Mouse (Mus musculus) midbrain, embryonic 10.5 days (tissue): ENCODE measurements around the gene Tanc1. TPM values are rescaled to one million over a fixed set of nuclear protein-coding genes. Genes with fewer than 3 reads are reported as not detected.
A peak's percentile ranks its signal among the peaks of the same experiment; 100 is the strongest.

Experiments used
- DNase-seq: peaks from one replicate; pipeline ENCODE4 v3.0.0-alpha.2; 2017; ENCODE audit warnings: low spot score
- H3K27ac ChIP-seq: fragments of 300-500 bp; sonication (generic); replicated peaks from 2 replicates; pipeline ENCODE4 v1.5.1; 2016; ENCODE audit warnings: mild to moderate bottlenecking
- H3K27me3 ChIP-seq: fragments of 300-500 bp; sonication (generic); 2 replicates; pipeline ENCODE4 v1.6.1; 2016; ENCODE audit warnings: low read depth, mild to moderate bottlenecking; ENCODE audit not compliant: poor library complexity, severe bottlenecking
- H3K36me3 ChIP-seq: fragments of 300-500 bp; sonication (generic); 2 replicates; pipeline ENCODE4 v1.6.1; 2016; ENCODE audit warnings: mild to moderate bottlenecking, moderate library complexity
- H3K4me1 ChIP-seq: fragments of 300-500 bp; sonication (generic); 2 replicates; pipeline ENCODE4 v1.6.1; 2016
- H3K4me3 ChIP-seq: fragments of 300-500 bp; sonication (generic); 2 replicates; pipeline ENCODE4 v1.5.1; 2016; ENCODE audit warnings: mild to moderate bottlenecking, moderate library complexity
- H3K9me3 ChIP-seq: fragments of 300-500 bp; sonication (generic); replicated peaks from 2 replicates; pipeline ENCODE4 v1.6.1; 2016; ENCODE audit warnings: mild to moderate bottlenecking
- WGBS: fragments of 180-500 bp; shearing (Covaris S2); methylation state at CpG from one replicate; pipeline ENCODE4 v1.1.7; 2016; 5-methylcytosine and 5-hydroxymethylcytosine counted together
- polyA plus RNA-seq: library from polyadenylated mRNA; unstranded; fragments of >200 nt; fragmentation: Nextera tagmentation; extraction: Ambion mirVana; gene quantifications from 2 replicates; pipeline ENCODE4 v1.2.1, GENCODE M21; 2016

The Tanc1 gene
- polyA plus RNA-seq, 1 experiment from 2014 or later = 11.9 TPM

GRCm38 (mm10) chr2:59721119-59721518, 109.3 kb downstream of the Tanc1 start:
- peaks cover 53% of the 10 kb centered on the region for H3K4me1 ChIP-seq
- WGBS = 40% methylated on average over 8 of the region's 8 CpGs

GRCm38 (mm10) chr2:59721758-59722157, 109.9 kb downstream of the Tanc1 start:
- Histone ChIP-seq H3K27me3 (no peaks in the 10 kb centered on the region), H3K36me3 (no peaks in the 10 kb centered on the region), H3K4me1 (peaks cover 53% of the 10 kb centered on the region), H3K9me3 (no peaks in the 10 kb centered on the region), H3K27ac (peak overlapping the region; percentile 55; the same call in 1 of the 2 replicates), H3K4me3 (no peak overlapping the region)
- DNase-seq = no peak
- 63% methylated on average over 5 of the region's 5 CpGs for WGBS

More at GRCm38 (mm10) chr2:59721119-59721518, 109.3 kb downstream of the Tanc1 start:
- Histone ChIP-seq H3K4me3 (no peak overlapping the region), H3K36me3 (no peaks in the 10 kb centered on the region), H3K27me3 (no peaks in the 10 kb centered on the region), H3K9me3 (no peaks in the 10 kb centered on the region), H3K27ac (peak overlapping the region; percentile 55)
- DNase-seq = no peak

GRCm38 (mm10) chr2:59723311-59723710, 111.5 kb downstream of the Tanc1 start:
- Histone ChIP-seq H3K36me3 (no peaks in the 10 kb centered on the region), H3K27me3 (no peaks in the 10 kb centered on the region), H3K4me1 (peaks cover 38% of the 10 kb centered on the region), H3K27ac (no peak overlapping the region), H3K9me3 (no peaks in the 10 kb centered on the region), H3K4me3 (no peak overlapping the region)
- no peak for DNase-seq
- WGBS = 86% methylated on average over 5 of the region's 5 CpGs

GRCm38 (mm10) chr2:59725518-59726185, 113.8 kb downstream of the Tanc1 start:
- Histone ChIP-seq H3K27ac (no peak overlapping the region), H3K27me3 (no peaks in the 10 kb centered on the region), H3K36me3 (no peaks in the 10 kb centered on the region), H3K4me3 (no peak overlapping the region), H3K4me1 (peaks cover 16% of the 10 kb centered on the region), H3K9me3 (no peaks in the 10 kb centered on the region)
- no peak for DNase-seq
- 90% methylated on average over 14 of the region's 14 CpGs for WGBS

GRCm38 (mm10) chr2:59731831-59732230, 120.0 kb downstream of the Tanc1 start:
- WGBS = 92% methylated on average over 3 of the region's 3 CpGs
- Histone ChIP-seq H3K4me3 (no peak overlapping the region), H3K27me3 (no peaks in the 10 kb centered on the region), H3K4me1 (no peaks in the 10 kb centered on the region), H3K9me3 (no peaks in the 10 kb centered on the region), H3K36me3 (no peaks in the 10 kb centered on the region), H3K27ac (no peak overlapping the region)
- no peak for DNase-seq

GRCm38 (mm10) chr2:59733410-59733809, 121.6 kb downstream of the Tanc1 start:
- no peak overlapping the region for H3K27ac ChIP-seq
- H3K9me3 ChIP-seq = no peaks in the 10 kb centered on the region
- 87% methylated on average over 5 of the region's 5 CpGs for WGBS
- no peaks in the 10 kb centered on the region for H3K27me3 ChIP-seq
- no peak overlapping the region for H3K4me3 ChIP-seq
- no peak for DNase-seq
- no peaks in the 10 kb centered on the region for H3K36me3 ChIP-seq
- H3K4me1 ChIP-seq = no peaks in the 10 kb centered on the region

GRCm38 (mm10) chr2:59736401-59736898, 124.6 kb downstream of the Tanc1 start:
- H3K4me3 ChIP-seq = no peak overlapping the region
- H3K4me1 ChIP-seq = no peaks in the 10 kb centered on the region
- 81% methylated on average over 10 of the region's 10 CpGs for WGBS
- no peak overlapping the region for H3K27ac ChIP-seq
- no peaks in the 10 kb centered on the region for H3K27me3 ChIP-seq
- no peaks in the 10 kb centered on the region for H3K36me3 ChIP-seq
- H3K9me3 ChIP-seq = no peaks in the 10 kb centered on the region
- no peak for DNase-seq

- WGBS = 89% methylated on average over 6 of the region's 6 CpGs
- DNase-seq = no peak
- Histone ChIP-seq H3K27me3 (no peaks in the 10 kb centered on the region), H3K4me1 (peaks cover 7% of the 10 kb centered on the region), H3K36me3 (no peaks in the 10 kb centered on the region), H3K27ac (no peak overlapping the region), H3K9me3 (no peaks in the 10 kb centered on the region), H3K4me3 (no peak overlapping the region)
These were observed 125.5 kb downstream of the Tanc1 start for GRCm38 (mm10) chr2:59737368-59737767.

GRCm38 (mm10) chr2:59738356-59738755, 126.5 kb downstream of the Tanc1 start:
- H3K36me3 ChIP-seq = no peaks in the 10 kb centered on the region
- 91% methylated on average over 5 of the region's 5 CpGs for WGBS
- no peak overlapping the region for H3K27ac ChIP-seq
- H3K9me3 ChIP-seq = no peaks in the 10 kb centered on the region
- H3K27me3 ChIP-seq = no peaks in the 10 kb centered on the region
- peaks cover 9% of the 10 kb centered on the region for H3K4me1 ChIP-seq
- no peak for DNase-seq
- H3K4me3 ChIP-seq = no peak overlapping the region

- peaks cover 9% of the 10 kb centered on the region for H3K4me1 ChIP-seq
- no peaks in the 10 kb centered on the region for H3K36me3 ChIP-seq
- no peak overlapping the region for H3K4me3 ChIP-seq
- no peaks in the 10 kb centered on the region for H3K27me3 ChIP-seq
- H3K9me3 ChIP-seq = no peaks in the 10 kb centered on the region
- H3K27ac ChIP-seq = no peak overlapping the region
- no peak for DNase-seq
- WGBS = 93% methylated on average over 8 of the region's 8 CpGs
These were observed 127.2 kb downstream of the Tanc1 start for GRCm38 (mm10) chr2:59739036-59739435.

- no peak overlapping the region for H3K27ac ChIP-seq
- H3K9me3 ChIP-seq = no peaks in the 10 kb centered on the region
- 81% methylated on average over 12 of the region's 12 CpGs for WGBS
- no peak for DNase-seq
- H3K36me3 ChIP-seq = no peaks in the 10 kb centered on the region
- H3K4me1 ChIP-seq = peaks cover 9% of the 10 kb centered on the region
- no peak overlapping the region for H3K4me3 ChIP-seq
- no peaks in the 10 kb centered on the region for H3K27me3 ChIP-seq
These were observed 130.8 kb downstream of the Tanc1 start for GRCm38 (mm10) chr2:59742500-59743116.

GRCm38 (mm10) chr2:59745428-59745827, 133.6 kb downstream of the Tanc1 start:
- peak; percentile 63 for DNase-seq
- Histone ChIP-seq H3K4me3 (no peak overlapping the region), H3K27ac (no peak overlapping the region), H3K36me3 (no peaks in the 10 kb centered on the region), H3K27me3 (no peaks in the 10 kb centered on the region), H3K9me3 (no peaks in the 10 kb centered on the region), H3K4me1 (peaks cover 9% of the 10 kb centered on the region)
- 30% methylated on average over 6 of the region's 6 CpGs for WGBS

- H3K36me3 ChIP-seq = no peaks in the 10 kb centered on the region
- DNase-seq = no peak
- peaks cover 12% of the 10 kb centered on the region for H3K4me1 ChIP-seq
- H3K4me3 ChIP-seq = no peak overlapping the region
- 84% methylated on average over 9 of the region's 9 CpGs for WGBS
- H3K27ac ChIP-seq = no peak overlapping the region
- H3K9me3 ChIP-seq = no peaks in the 10 kb centered on the region
- H3K27me3 ChIP-seq = no peaks in the 10 kb centered on the region
These were observed 134.2 kb downstream of the Tanc1 start for GRCm38 (mm10) chr2:59746070-59746469.
